Mouse (Mus musculus) liver, embryonic 14.5 days (tissue): ENCODE results near the gene C3. TPM values are rescaled to one million over a fixed set of nuclear protein-coding genes. Genes with fewer than 3 reads are reported as not detected.

Experiments used
- ATAC-seq: fragments of 200-750 bp; cut with Nextera tagmentation; 2 replicates; pipeline ENCODE4 v1.8.0; 2017; ENCODE audit warnings: moderate number of reproducible peaks, mild to moderate bottlenecking, moderate library complexity; ENCODE audit not compliant: insufficient read depth
- DNase-seq, 3 experiments: peaks; one replicate each; pipeline ENCODE4 v3.0.0-alpha.2; 2012 to 2013; ENCODE audit warnings: low read depth in 3 of 3, low spot score in 3 of 3
- H3K27ac ChIP-seq: fragments of 300-500 bp; sonication (generic); 2 replicates; pipeline ENCODE4 v1.5.1; 2014; ENCODE audit warnings: moderate library complexity, mild to moderate bottlenecking, control low read depth, inconsistent platforms
- H3K27me3 ChIP-seq: fragments of 300-500 bp; sonication (generic); 2 replicates; pipeline ENCODE4 v1.6.1; 2014; ENCODE audit warnings: mild to moderate bottlenecking, low read length, moderate library complexity; ENCODE audit not compliant: control insufficient read depth, insufficient read depth
- H3K36me3 ChIP-seq: fragments of 300-500 bp; sonication (generic); replicated peaks from 2 replicates; pipeline ENCODE4 v1.6.1; 2014; ENCODE audit warnings: low read depth; ENCODE audit not compliant: control insufficient read depth, insufficient read depth
- H3K4me1 ChIP-seq, 2 experiments: fragments of 200-500 bp in 1 of 2; fragments of 300-500 bp in 1 of 2; sonication (generic) in 1 of 2; replicated peaks; 2 replicates each; pipeline ENCODE4 v1.6.1; 2012 to 2014; ENCODE audit warnings: antibody characterized with exemption in 1 of 2, inconsistent platforms in 1 of 2, low read length in 1 of 2; ENCODE audit not compliant: control insufficient read depth in 2 of 2, insufficient read depth in 2 of 2
- H3K4me2 ChIP-seq: fragments of 300-500 bp; sonication (generic); 2 replicates; pipeline ENCODE4 v1.6.1; 2014; ENCODE audit warnings: low read depth, mild to moderate bottlenecking, control low read depth, moderate library complexity
- H3K4me3 ChIP-seq, 2 experiments: fragments of 200-500 bp in 1 of 2; fragments of 300-500 bp in 1 of 2; sonication (generic) in 1 of 2; 2 replicates each; pipeline ENCODE4 v1.5.1; 2012 to 2014; ENCODE audit warnings: low read depth in 2 of 2, low read length in 2 of 2, mild to moderate bottlenecking in 2 of 2, control low read depth in 1 of 2, inconsistent platforms in 1 of 2, moderate library complexity in 1 of 2; ENCODE audit not compliant: insufficient read depth in 1 of 2
- H3K9ac ChIP-seq: fragments of 300-500 bp; sonication (generic); replicated peaks from 2 replicates; pipeline ENCODE4 v1.6.1; 2014; ENCODE audit warnings: mild to moderate bottlenecking, control low read depth, moderate library complexity
- H3K9me3 ChIP-seq: fragments of 300-500 bp; sonication (generic); 2 replicates; pipeline ENCODE4 v1.6.1; 2016; ENCODE audit warnings: low read length, mixed read lengths; ENCODE audit not compliant: control insufficient read depth
- CTCF ChIP-seq: IDR thresholded peaks from 2 replicates; pipeline ENCODE4 v1.5.1; 2016; ENCODE audit warnings: antibody characterized with exemption, low read depth, control low read depth
- EP300 ChIP-seq: IDR thresholded peaks from 2 replicates; pipeline ENCODE4 v1.6.1; 2016; ENCODE audit warnings: antibody characterized with exemption, low read depth
- WGBS: fragments of 180-500 bp; shearing (Covaris S2); extraction: QIAGEN DNeasy Blood & Tissue Kit; methylation state at CpG from one replicate; pipeline ENCODE4 v1.1.7; 2014; ENCODE audit not compliant: insufficient replicate concordance; 5-methylcytosine and 5-hydroxymethylcytosine counted together
- polyA plus RNA-seq, 2 experiments: library from polyadenylated mRNA; depleted of rRNA in 1 of 2; stranded (reverse) in 1 of 2; unstranded in 1 of 2; fragments of >200 nt; fragmentation: Nextera tagmentation in 1 of 2; extraction: Ambion mirVana in 1 of 2; gene quantifications; 2 replicates each; pipeline versions ENCODE4 v1.2.1 to v1.2.3; 2012 to 2014

C3 gene
- polyA plus RNA-seq, 2 experiments, result 205 to 240 TPM

GRCm38 (mm10) chr17:57237181-57237580 lies 9.2 kb upstream of the C3 start:
- Histone ChIP-seq H3K4me3 (no peak overlapping the region), H3K27ac (no peak overlapping the region), H3K36me3 (peaks cover 14% of the 10 kb centered on the region), H3K9me3 (no peaks in the 10 kb centered on the region), H3K4me2 (no peak overlapping the region), H3K4me1 (peaks cover 0 to 2% of the 10 kb centered on the region in 2 experiments; a peak in 2 of 4 replicates), H3K9ac (no peak overlapping the region), H3K27me3 (no peaks in the 10 kb centered on the region)
- no peak for ATAC-seq
- TF ChIP-seq CTCF, result no peak
- no peak for TF ChIP-seq EP300
- 86% methylated on average over 9 of the region's 9 CpGs for WGBS
- DNase-seq, result no peak

GRCm38 (mm10) chr17:57235803-57236202 lies 7.9 kb upstream of the C3 start:
- peak; percentile 19; the same call in 1 of the 2 replicates for ATAC-seq
- H3K9me3 ChIP-seq, result no peaks in the 10 kb centered on the region
- H3K9ac ChIP-seq, result no peak overlapping the region
- H3K27me3 ChIP-seq, result no peaks in the 10 kb centered on the region
- peaks cover 0 to 10% of the 10 kb centered on the region in 2 experiments; a peak in 3 of 4 replicates for H3K4me1 ChIP-seq
- 75% methylated on average over 5 of the region's 5 CpGs for WGBS
- peaks cover 14% of the 10 kb centered on the region for H3K36me3 ChIP-seq
- TF ChIP-seq EP300 (no peak), CTCF (no peak)
- 0 out of 4 replicates have a peak overlapping the region, but pooled peaks of 1 of the 2 experiments have one; percentile 3 for H3K4me3 ChIP-seq
- no peak overlapping the region for H3K27ac ChIP-seq
- no peak for DNase-seq
- peak overlapping the region; percentile 37; the same call in 1 of the 2 replicates for H3K4me2 ChIP-seq

- TF ChIP-seq CTCF (peak; percentile 24), EP300 (no peak)
- Histone ChIP-seq H3K36me3 (peaks cover 14% of the 10 kb centered on the region), H3K4me1 (peaks cover 0 to 16% of the 10 kb centered on the region in 2 experiments), H3K27ac (no peak overlapping the region), H3K9me3 (no peaks in the 10 kb centered on the region), H3K27me3 (no peaks in the 10 kb centered on the region), H3K4me3 (peak overlapping the region; percentile 44 to 50), H3K4me2 (peak overlapping the region; percentile 37), H3K9ac (no peak overlapping the region)
- DNase-seq (no peak), ATAC-seq (no peak)
- WGBS, result 75% methylated on average over 12 of the region's 12 CpGs
Measured at GRCm38 (mm10) chr17:57234254-57234928, 6.5 kb upstream of the C3 start.

GRCm38 (mm10) chr17:57233038-57233437 lies 5.1 kb upstream of the C3 start:
- no peaks in the 10 kb centered on the region for H3K27me3 ChIP-seq
- H3K27ac ChIP-seq, result no peak overlapping the region
- no peaks in the 10 kb centered on the region for H3K9me3 ChIP-seq
- TF ChIP-seq CTCF (no peak), EP300 (no peak)
- WGBS, result 47% methylated on average over 7 of the region's 7 CpGs
- DNase-seq, result no peak
- peak; percentile 68 for ATAC-seq
- peaks cover 0 to 25% of the 10 kb centered on the region in 2 experiments for H3K4me1 ChIP-seq
- H3K4me3 ChIP-seq, result peak overlapping the region; percentile 44 to 50
- H3K4me2 ChIP-seq, result 0 out of 2 replicates have a peak overlapping the region, but pooled peaks have one; percentile 8
- no peak overlapping the region for H3K9ac ChIP-seq
- H3K36me3 ChIP-seq, result peaks cover 14% of the 10 kb centered on the region

- peaks cover 0 to 25% of the 10 kb centered on the region in 2 experiments for H3K4me1 ChIP-seq
- no peak overlapping the region; the same call in 1 of the 2 replicates for H3K27ac ChIP-seq
- TF ChIP-seq CTCF (no peak), EP300 (no peak)
- DNase-seq (no peak), ATAC-seq (no peak)
- no peaks in the 10 kb centered on the region for H3K27me3 ChIP-seq
- peaks cover 9% of the 10 kb centered on the region for H3K36me3 ChIP-seq
- no peak overlapping the region for H3K9ac ChIP-seq
- no peaks in the 10 kb centered on the region for H3K9me3 ChIP-seq
- no peak overlapping the region for H3K4me3 ChIP-seq
- H3K4me2 ChIP-seq, result peak overlapping the region; percentile 33
- WGBS, result 64% methylated on average over 1 of the region's 1 CpGs
Measured at GRCm38 (mm10) chr17:57232200-57232599, 4.3 kb upstream of the C3 start.
